Mouse (Mus musculus): ENCODE data around the gene Rrp8. TPM values are rescaled to one million over a fixed set of nuclear protein-coding genes. Genes with fewer than 3 reads are reported as not detected.

The Rrp8 gene
- polyA plus RNA-seq, 1 experiment from 2014 or later = 51.2 TPM

Other genes starting within 250 kb of the Rrp8 start
- 38.5 and 45.2 TPM in 2 replicates for gene Smpd1, start 183.0 kb downstream of the Rrp8 start, polyA plus RNA-seq (2014; fragmentation: Nextera tagmentation; extraction: Ambion mirVana)
- gene Apbb1, start 155.7 kb downstream of the Rrp8 start, polyA plus RNA-seq (2014; fragmentation: Nextera tagmentation; extraction: Ambion mirVana) = 59.7 and 68.7 TPM in 2 replicates
- gene Hpx, start 137.2 kb downstream of the Rrp8 start, polyA plus RNA-seq (2014; fragmentation: Nextera tagmentation; extraction: Ambion mirVana) = 0.14 and 0.59 TPM in 2 replicates
- 19.2 and 23.6 TPM in 2 replicates for gene Trim3, start 103.8 kb downstream of the Rrp8 start, polyA plus RNA-seq (2014; fragmentation: Nextera tagmentation; extraction: Ambion mirVana)
- gene Timm10b, start 97.3 kb downstream of the Rrp8 start, polyA plus RNA-seq (2014; fragmentation: Nextera tagmentation; extraction: Ambion mirVana) = 150 and 152 TPM in 2 replicates
- 71.2 and 76.3 TPM in 2 replicates for gene Arfip2, start 97.0 kb downstream of the Rrp8 start, polyA plus RNA-seq (2014; fragmentation: Nextera tagmentation; extraction: Ambion mirVana)
- 7.7 and 11.4 TPM in 2 replicates for gene Gm45799, start 96.8 kb downstream of the Rrp8 start, polyA plus RNA-seq (2014; fragmentation: Nextera tagmentation; extraction: Ambion mirVana)
- 0.28 and 1.4 TPM in 2 replicates for gene Dnhd1, start 86.6 kb downstream of the Rrp8 start, polyA plus RNA-seq (2014; fragmentation: Nextera tagmentation; extraction: Ambion mirVana)
- gene Ilk, start 793 bp downstream of the Rrp8 start, polyA plus RNA-seq (2014; fragmentation: Nextera tagmentation; extraction: Ambion mirVana) = 239 TPM in 2 replicates
- 168 and 181 TPM in 2 replicates for gene Taf10, start 7.0 kb upstream of the Rrp8 start, polyA plus RNA-seq (2014; fragmentation: Nextera tagmentation; extraction: Ambion mirVana)
- 38.1 and 42.6 TPM in 2 replicates for gene Tpp1, start 14.8 kb upstream of the Rrp8 start, polyA plus RNA-seq (2014; fragmentation: Nextera tagmentation; extraction: Ambion mirVana)
- 18.5 and 19.3 TPM in 2 replicates for gene Dchs1, start 50.3 kb upstream of the Rrp8 start, polyA plus RNA-seq (2014; fragmentation: Nextera tagmentation; extraction: Ambion mirVana)
- gene Mrpl17, start 73.7 kb upstream of the Rrp8 start, polyA plus RNA-seq (2014; fragmentation: Nextera tagmentation; extraction: Ambion mirVana) = 294 and 319 TPM in 2 replicates
- 0.34 TPM in 1 of 2 replicates, not detected in the other for gene Gm4070, start 216.6 kb upstream of the Rrp8 start, polyA plus RNA-seq (2014; fragmentation: Nextera tagmentation; extraction: Ambion mirVana)

All from embryonic facial prominence, embryonic 11.5 days (tissue).